Mouse (Mus musculus) right cerebral cortex, postnatal 10 days (tissue): Measurements from ENCODE around the gene Gm16430.
"Not testable (repeated sequence)": the region's sequence is repeated elsewhere in the genome, so short reads cannot be mapped to it uniquely, and the experiment has no call there.

Experiments
- DNase-seq, 2 experiments: peaks; one replicate each; pipeline ENCODE4 v3.0.0; 2021; ENCODE audit warnings: low spot score in 2 of 2

The Gm16430 gene

GRCm38 (mm10) chrX:54621911-54622310, at the start of gene Gm16430:
Gene Gm16430 (plus strand): TSS chrX:54622211.
- DNase-seq, result not testable (repeated sequence)
